Mouse (Mus musculus): ENCODE data around the gene Pank4. TPM values are rescaled to one million over a fixed set of nuclear protein-coding genes. Genes with fewer than 3 reads are reported as not detected.

Gene Pank4
- polyA plus RNA-seq, 1 experiment from 2014 or later: 30.4 TPM

DNA sequence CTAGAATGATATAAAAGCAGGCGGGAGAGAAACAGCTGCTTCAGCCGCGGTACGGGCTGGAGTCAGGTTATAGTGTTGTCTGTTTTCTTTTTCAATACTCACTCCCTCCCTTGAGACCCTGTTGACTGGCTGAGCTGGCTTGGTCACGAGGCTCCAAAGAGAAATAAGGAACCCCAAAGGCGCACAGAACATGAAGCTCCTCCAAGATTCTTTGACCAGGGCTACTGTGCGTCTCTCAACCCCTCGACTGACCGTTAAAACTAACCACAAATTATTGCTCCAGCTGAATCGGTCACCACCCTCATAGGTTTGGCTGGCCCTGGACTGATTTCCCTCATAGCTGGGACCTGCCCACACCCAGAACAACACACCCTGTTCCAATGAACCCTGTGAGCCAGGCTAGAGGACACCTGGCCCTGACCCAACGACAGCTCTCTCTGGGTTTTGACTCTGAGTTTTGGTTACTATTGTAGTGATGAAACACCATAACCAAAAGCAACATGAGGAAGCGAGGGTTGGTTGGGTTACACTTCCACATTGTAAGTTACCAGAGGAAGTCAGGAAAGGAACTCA, 34.7 kb upstream of the Pank4 start:
- WGBS: 55% methylated on average over 12 of the region's 12 CpGs
- H3K4me2 ChIP-seq (ENCODE audit: low read length): no peak overlapping the region
- TF ChIP-seq CTCF (IDR thresholded peaks at IDR 0.05; ENCODE audit: low read depth): no peak
- no peaks in the 10 kb centered on the region for H3K9me3 ChIP-seq (replicated peaks; ENCODE audit: low read length)
- H3K9ac ChIP-seq (ENCODE audit: low read depth, low read length): no peak overlapping the region
- H3K27ac ChIP-seq: no peak overlapping the region
- no peak overlapping the region for H3K4me3 ChIP-seq (replicated peaks; ENCODE audit: low read depth, low read length)
- ATAC-seq (replicated peaks; ENCODE audit: low FRiP score, low read depth) (no peak), DNase-seq (ENCODE audit: low spot score) (peak; percentile 8)
- H3K27me3 ChIP-seq (ENCODE audit: insufficient read depth, low read length): no peaks in the 10 kb centered on the region; the same call in 1 of the 2 replicates
- H3K4me1 ChIP-seq (replicated peaks; ENCODE audit: insufficient read depth, low read length): peaks cover 3% of the 10 kb centered on the region
- no peaks in the 10 kb centered on the region for H3K36me3 ChIP-seq (ENCODE audit: insufficient read depth, low read length)

DNA sequence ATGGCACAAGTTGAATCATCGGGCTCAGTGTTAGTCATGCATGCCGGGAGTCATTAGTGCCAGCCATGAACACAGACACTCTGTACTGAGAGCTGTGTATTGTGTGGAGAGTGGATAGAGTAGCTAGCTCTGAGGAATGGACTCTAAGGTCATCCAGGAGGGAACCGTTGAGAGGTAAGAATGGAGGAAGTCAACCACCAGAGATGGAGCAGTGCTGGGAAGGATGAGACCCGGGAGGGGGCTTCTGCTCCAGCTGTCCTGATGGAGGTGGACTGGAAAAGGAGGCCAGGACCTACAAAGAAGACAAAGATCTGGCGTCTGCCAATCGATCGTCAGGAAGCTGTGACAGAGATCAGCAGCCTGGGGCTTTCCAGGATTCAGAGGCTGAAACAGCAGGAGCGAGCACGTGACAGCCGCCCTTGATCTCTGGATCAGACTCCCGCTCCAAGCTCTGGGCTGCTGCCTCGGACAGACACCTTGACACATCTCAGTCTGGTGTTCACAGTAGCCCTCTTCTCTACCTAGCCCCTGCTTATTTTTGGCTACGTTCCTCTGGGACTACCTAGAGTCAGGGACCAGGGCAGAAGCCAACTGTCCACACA, 30.5 kb upstream of the Pank4 start:
- H3K27me3 ChIP-seq (ENCODE audit: insufficient read depth, low read length): no peaks in the 10 kb centered on the region; the same call in 1 of the 2 replicates
- H3K4me3 ChIP-seq (replicated peaks; ENCODE audit: low read depth, low read length): no peak overlapping the region
- TF ChIP-seq CTCF (IDR thresholded peaks at IDR 0.05; ENCODE audit: low read depth): no peak
- H3K4me2 ChIP-seq (ENCODE audit: low read length): no peak overlapping the region
- no peaks in the 10 kb centered on the region for H3K9me3 ChIP-seq (replicated peaks; ENCODE audit: low read length)
- H3K36me3 ChIP-seq (ENCODE audit: insufficient read depth, low read length): no peaks in the 10 kb centered on the region
- peaks cover 3% of the 10 kb centered on the region; the same call in 1 of the 2 replicates for H3K4me1 ChIP-seq (replicated peaks; ENCODE audit: insufficient read depth, low read length)
- no peak for DNase-seq (ENCODE audit: low spot score)
- no peak for ATAC-seq (replicated peaks; ENCODE audit: low FRiP score, low read depth)
- no peak overlapping the region for H3K9ac ChIP-seq (ENCODE audit: low read depth, low read length)
- 46% methylated on average over 13 of the region's 13 CpGs for WGBS
- no peak overlapping the region for H3K27ac ChIP-seq

GRCm38 (mm10) chr4:154934800-154935199, 29.1 kb upstream of the Pank4 start:
- Histone ChIP-seq H3K9me3 (replicated peaks; ENCODE audit: low read length) (no peaks in the 10 kb centered on the region), H3K9ac (ENCODE audit: low read depth, low read length) (no peak overlapping the region), H3K4me3 (replicated peaks; ENCODE audit: low read depth, low read length) (no peak overlapping the region), H3K27ac (no peak overlapping the region), H3K36me3 (ENCODE audit: insufficient read depth, low read length) (no peaks in the 10 kb centered on the region), H3K4me1 (replicated peaks; ENCODE audit: insufficient read depth, low read length) (0 out of 2 replicates have a peak, but pooled peaks cover 3% of the 10 kb centered on the region), H3K4me2 (ENCODE audit: low read length) (no peak overlapping the region), H3K27me3 (ENCODE audit: insufficient read depth, low read length) (no peaks in the 10 kb centered on the region; the same call in 1 of the 2 replicates)
- WGBS: 82% methylated on average over 2 of the region's 2 CpGs
- ATAC-seq (replicated peaks; ENCODE audit: low FRiP score, low read depth) (no peak), DNase-seq (ENCODE audit: low spot score) (no peak)
- TF ChIP-seq CTCF (IDR thresholded peaks at IDR 0.05; ENCODE audit: low read depth): no peak

GRCm38 (mm10) chr4:154935788-154936187, 28.1 kb upstream of the Pank4 start:
- DNase-seq (ENCODE audit: low spot score) (no peak), ATAC-seq (replicated peaks; ENCODE audit: low FRiP score, low read depth) (no peak)
- Histone ChIP-seq H3K27me3 (ENCODE audit: insufficient read depth, low read length) (no peaks in the 10 kb centered on the region; the same call in 1 of the 2 replicates), H3K9me3 (replicated peaks; ENCODE audit: low read length) (no peaks in the 10 kb centered on the region), H3K9ac (ENCODE audit: low read depth, low read length) (no peak overlapping the region), H3K36me3 (ENCODE audit: insufficient read depth, low read length) (no peaks in the 10 kb centered on the region), H3K4me1 (replicated peaks; ENCODE audit: insufficient read depth, low read length) (0 out of 2 replicates have a peak, but pooled peaks cover 3% of the 10 kb centered on the region), H3K27ac (no peak overlapping the region), H3K4me2 (ENCODE audit: low read length) (no peak overlapping the region), H3K4me3 (replicated peaks; ENCODE audit: low read depth, low read length) (no peak overlapping the region)
- 0 out of 2 replicates have a peak, but pooled peaks have one; percentile 1 for TF ChIP-seq CTCF (IDR thresholded peaks at IDR 0.05; ENCODE audit: low read depth)
- 75% methylated on average over 7 of the region's 7 CpGs for WGBS

GRCm38 (mm10) chr4:154936542-154937255, 27.2 kb upstream of the Pank4 start:
- no peak overlapping the region for H3K9ac ChIP-seq (ENCODE audit: low read depth, low read length)
- no peaks in the 10 kb centered on the region for H3K36me3 ChIP-seq (ENCODE audit: insufficient read depth, low read length)
- DNase-seq (ENCODE audit: low spot score): no peak
- ATAC-seq (replicated peaks; ENCODE audit: low FRiP score, low read depth): no peak
- H3K4me1 ChIP-seq (replicated peaks; ENCODE audit: insufficient read depth, low read length): 0 out of 2 replicates have a peak, but pooled peaks cover 3% of the 10 kb centered on the region
- no peak overlapping the region for H3K4me3 ChIP-seq (replicated peaks; ENCODE audit: low read depth, low read length)
- H3K27me3 ChIP-seq (ENCODE audit: insufficient read depth, low read length): no peaks in the 10 kb centered on the region; the same call in 1 of the 2 replicates
- no peak overlapping the region for H3K27ac ChIP-seq
- H3K4me2 ChIP-seq (ENCODE audit: low read length): no peak overlapping the region
- no peak for TF ChIP-seq CTCF (IDR thresholded peaks at IDR 0.05; ENCODE audit: low read depth)
- H3K9me3 ChIP-seq (replicated peaks; ENCODE audit: low read length): no peaks in the 10 kb centered on the region
- 61% methylated on average over 8 of the region's 8 CpGs for WGBS

DNA sequence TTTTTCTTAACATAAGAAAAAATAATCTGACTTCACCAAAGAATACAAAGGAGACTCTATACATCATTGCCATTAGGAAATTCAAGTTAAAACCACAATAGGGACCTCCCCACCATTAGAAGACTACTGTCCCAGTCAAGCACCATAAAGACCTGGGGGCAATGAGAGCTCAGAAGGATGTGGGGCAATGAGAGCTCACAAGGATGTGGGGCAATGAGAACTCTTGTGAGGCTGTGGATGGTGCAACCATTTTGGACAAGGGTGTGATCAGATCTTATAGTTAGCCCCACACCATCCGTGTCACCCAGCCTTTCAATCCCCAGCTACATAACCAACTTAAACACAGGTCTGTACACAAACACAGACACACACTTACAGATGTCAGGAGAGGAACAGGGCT, 26.2 kb upstream of the Pank4 start:
- no peaks in the 10 kb centered on the region; the same call in 1 of the 2 replicates for H3K27me3 ChIP-seq (ENCODE audit: insufficient read depth, low read length)
- H3K4me1 ChIP-seq (replicated peaks; ENCODE audit: insufficient read depth, low read length): 0 out of 2 replicates have a peak, but pooled peaks cover 3% of the 10 kb centered on the region
- no peak overlapping the region for H3K9ac ChIP-seq (ENCODE audit: low read depth, low read length)
- H3K4me2 ChIP-seq (ENCODE audit: low read length): no peak overlapping the region
- DNase-seq (ENCODE audit: low spot score): no peak
- 79% methylated on average over 1 of the region's 1 CpGs for WGBS
- no peaks in the 10 kb centered on the region for H3K9me3 ChIP-seq (replicated peaks; ENCODE audit: low read length)
- H3K36me3 ChIP-seq (ENCODE audit: insufficient read depth, low read length): no peaks in the 10 kb centered on the region
- no peak for ATAC-seq (replicated peaks; ENCODE audit: low FRiP score, low read depth)
- H3K4me3 ChIP-seq (replicated peaks; ENCODE audit: low read depth, low read length): no peak overlapping the region
- TF ChIP-seq CTCF (IDR thresholded peaks at IDR 0.05; ENCODE audit: low read depth): no peak
- no peak overlapping the region for H3K27ac ChIP-seq

Data from kidney, postnatal 0 days (tissue).